Mouse (Mus musculus) cerebellum, adult 2 months (tissue): Measurements from ENCODE around the gene Tmem108. TPM values are rescaled to one million over a fixed set of nuclear protein-coding genes. Genes with fewer than 3 reads are reported as not detected.

Experiments
- DNase-seq, 2 experiments: peaks; one replicate each; pipeline ENCODE4 v3.0.0; 2021
- H3K27ac ChIP-seq: fragments of 200-500 bp; 2 replicates; pipeline ENCODE4 v1.5.1; 2012; ENCODE audit warnings: low read length, control low read depth, inconsistent platforms; ENCODE audit not compliant: insufficient read depth
- H3K27me3 ChIP-seq: fragments of 200-500 bp; 2 replicates; pipeline ENCODE4 v1.6.1; 2012; ENCODE audit warnings: inconsistent platforms, mild to moderate bottlenecking, low read length, moderate library complexity; ENCODE audit not compliant: control insufficient read depth, insufficient read depth
- H3K4me1 ChIP-seq: fragments of 200-500 bp; 2 replicates; pipeline ENCODE4 v1.6.1; 2011; ENCODE audit warnings: low read length; ENCODE audit not compliant: control insufficient read depth, insufficient read depth
- H3K4me3 ChIP-seq: fragments of 200-500 bp; replicated peaks from 2 replicates; pipeline ENCODE3; 2011; ENCODE audit warnings: mild to moderate bottlenecking, low read depth, low read length, control low read depth; ENCODE audit not compliant: insufficient read depth
- CTCF ChIP-seq: fragments of 200-500 bp; IDR thresholded peaks from 2 replicates; pipeline ENCODE4 v1.5.1; 2011; ENCODE audit warnings: low read depth, mild to moderate bottlenecking, control low read depth, low read length, moderate library complexity, borderline replicate concordance; ENCODE audit not compliant: insufficient read depth
- POLR2A ChIP-seq: fragments of 200-500 bp; IDR thresholded peaks from 2 replicates; pipeline ENCODE4 v1.6.1; 2011; ENCODE audit warnings: low read length, control low read depth, borderline replicate concordance; ENCODE audit not compliant: insufficient read depth
- WGBS: fragments of 180-500 bp; shearing (Covaris S2); methylation state at CpG from one replicate; pipeline ENCODE4 v1.1.7; 2018; 5-methylcytosine and 5-hydroxymethylcytosine counted together
- polyA plus RNA-seq: library from polyadenylated mRNA; depleted of rRNA; stranded (reverse); fragments of >200 nt; gene quantifications from 2 replicates; pipeline ENCODE4 v1.2.3, GENCODE M21; 2012

Gene Tmem108
- polyA plus RNA-seq, 1 experiment = 32.3 TPM

- DNase-seq = no peak
- 93% methylated on average over 13 of the region's 13 CpGs for WGBS
Measured at GRCm38 (mm10) chr9:103716002-103716401, 45.6 kb downstream of the Tmem108 start.

GRCm38 (mm10) chr9:103715352-103715751, 46.3 kb downstream of the Tmem108 start:
- WGBS = 39% methylated on average over 4 of the region's 4 CpGs
- DNase-seq = no peak
- Histone ChIP-seq H3K4me3 (no peak overlapping the region), H3K27ac (no peak overlapping the region), H3K27me3 (no peaks in the 10 kb centered on the region), H3K4me1 (peaks cover 22% of the 10 kb centered on the region)
- TF ChIP-seq POLR2A (no peak), CTCF (no peak)

More at GRCm38 (mm10) chr9:103716002-103716401, 45.6 kb downstream of the Tmem108 start:
- H3K4me3 ChIP-seq = no peak overlapping the region
- TF ChIP-seq CTCF (no peak), POLR2A (no peak)
- H3K4me1 ChIP-seq = peaks cover 24% of the 10 kb centered on the region
- H3K27ac ChIP-seq = no peak overlapping the region
- H3K27me3 ChIP-seq = no peaks in the 10 kb centered on the region

GRCm38 (mm10) chr9:103713230-103713629, 48.4 kb downstream of the Tmem108 start:
- no peak for TF ChIP-seq POLR2A
- peaks cover 25% of the 10 kb centered on the region for H3K4me1 ChIP-seq
- WGBS = 85% methylated on average over 4 of the region's 4 CpGs
- no peaks in the 10 kb centered on the region for H3K27me3 ChIP-seq
- H3K27ac ChIP-seq = no peak overlapping the region
- no peak overlapping the region for H3K4me3 ChIP-seq
- no peak for DNase-seq

GRCm38 (mm10) chr9:103712711-103713110, 48.9 kb downstream of the Tmem108 start:
- 80% methylated on average over 7 of the region's 7 CpGs for WGBS
- Histone ChIP-seq H3K4me3 (no peak overlapping the region), H3K27ac (no peak overlapping the region), H3K27me3 (no peaks in the 10 kb centered on the region), H3K4me1 (peaks cover 25% of the 10 kb centered on the region)
- TF ChIP-seq CTCF (no peak), POLR2A (no peak)
- no peak for DNase-seq

GRCm38 (mm10) chr9:103709694-103710093, 51.9 kb downstream of the Tmem108 start:
- DNase-seq = no peak
- peaks cover 16% of the 10 kb centered on the region; the same call in 1 of the 2 replicates for H3K4me1 ChIP-seq
- WGBS = 25% methylated on average over 3 of the region's 3 CpGs
- TF ChIP-seq POLR2A (no peak), CTCF (no peak)
- no peak overlapping the region for H3K4me3 ChIP-seq
- H3K27me3 ChIP-seq = no peaks in the 10 kb centered on the region
- H3K27ac ChIP-seq = 0 out of 2 replicates have a peak overlapping the region, but pooled peaks have one; percentile 33

GRCm38 (mm10) chr9:103708514-103709173, 53.0 kb downstream of the Tmem108 start:
- WGBS = 88% methylated on average over 16 of the region's 16 CpGs
- no peak for TF ChIP-seq CTCF
- no peak for TF ChIP-seq POLR2A
- DNase-seq = no peak
- no peaks in the 10 kb centered on the region for H3K27me3 ChIP-seq
- no peak overlapping the region for H3K4me3 ChIP-seq
- H3K4me1 ChIP-seq = peaks cover 16% of the 10 kb centered on the region; the same call in 1 of the 2 replicates
- no peak overlapping the region for H3K27ac ChIP-seq

GRCm38 (mm10) chr9:103707857-103708256, 53.8 kb downstream of the Tmem108 start:
- H3K27me3 ChIP-seq = no peaks in the 10 kb centered on the region
- peaks cover 15% of the 10 kb centered on the region; the same call in 1 of the 2 replicates for H3K4me1 ChIP-seq
- no peak overlapping the region for H3K4me3 ChIP-seq
- DNase-seq = no peak
- TF ChIP-seq POLR2A (no peak), CTCF (no peak)
- no peak overlapping the region for H3K27ac ChIP-seq

- H3K4me3 ChIP-seq = no peak overlapping the region
- TF ChIP-seq POLR2A (no peak), CTCF (no peak)
- H3K27me3 ChIP-seq = no peaks in the 10 kb centered on the region
- no peak for DNase-seq
- no peak overlapping the region for H3K27ac ChIP-seq
- 80% methylated on average over 8 of the region's 8 CpGs for WGBS
- peaks cover 11% of the 10 kb centered on the region; the same call in 1 of the 2 replicates for H3K4me1 ChIP-seq
Measured at GRCm38 (mm10) chr9:103707000-103707790, 54.4 kb downstream of the Tmem108 start.
